Mouse (Mus musculus): ENCODE data around the gene Sdccag8. TPM values are rescaled to one million over a fixed set of nuclear protein-coding genes. Genes with fewer than 3 reads are reported as not detected.

Sdccag8 gene
- polyA plus RNA-seq, 1 experiment from 2014 or later = 19.1 TPM

- Histone ChIP-seq H3K4me2 (no peak overlapping the region), H3K4me3 (no peak overlapping the region), H3K9ac (no peak overlapping the region), H3K27me3 (peaks cover 9% of the 10 kb centered on the region), H3K4me1 (peaks cover 52% of the 10 kb centered on the region), H3K27ac (peak overlapping the region; percentile 63), H3K9me3 (no peaks in the 10 kb centered on the region), H3K36me3 (no peaks in the 10 kb centered on the region)
- 31% methylated on average over 7 of the region's 7 CpGs for WGBS
- ATAC-seq (ENCODE audit: insufficient number of reproducible peaks, insufficient read depth, low FRiP score, low TSS enrichment, low read depth) = no peak
Measured at GRCm38 (mm10) chr1:176994087-176994486, 179.6 kb downstream of the Sdccag8 start.

- Histone ChIP-seq H3K27me3 (peaks cover 9% of the 10 kb centered on the region), H3K36me3 (no peaks in the 10 kb centered on the region), H3K9ac (no peak overlapping the region), H3K4me3 (no peak overlapping the region), H3K27ac (peak overlapping the region; percentile 63), H3K4me2 (peak overlapping the region; percentile 16; the same call in 1 of the 2 replicates), H3K4me1 (peaks cover 60% of the 10 kb centered on the region), H3K9me3 (no peaks in the 10 kb centered on the region)
- peak; percentile 49 for ATAC-seq (ENCODE audit: insufficient number of reproducible peaks, insufficient read depth, low FRiP score, low TSS enrichment, low read depth)
- WGBS = 17% methylated on average over 11 of the region's 11 CpGs
Measured at GRCm38 (mm10) chr1:176994707-176995418, 180.4 kb downstream of the Sdccag8 start.

GRCm38 (mm10) chr1:176995419-176995775 lies 180.9 kb downstream of the Sdccag8 start:
- peaks cover 60% of the 10 kb centered on the region for H3K4me1 ChIP-seq
- peak overlapping the region; percentile 63 for H3K27ac ChIP-seq
- H3K4me2 ChIP-seq = no peak overlapping the region
- no peak overlapping the region for H3K9ac ChIP-seq
- ATAC-seq (ENCODE audit: insufficient number of reproducible peaks, insufficient read depth, low FRiP score, low TSS enrichment, low read depth) = no peak
- H3K36me3 ChIP-seq = no peaks in the 10 kb centered on the region
- no peaks in the 10 kb centered on the region for H3K9me3 ChIP-seq
- H3K27me3 ChIP-seq = peaks cover 9% of the 10 kb centered on the region
- H3K4me3 ChIP-seq = no peak overlapping the region
- WGBS = 82% methylated on average over 4 of the region's 4 CpGs

- WGBS = 87% methylated on average over 3 of the region's 3 CpGs
- no peak overlapping the region for H3K27ac ChIP-seq
Measured at GRCm38 (mm10) chr1:176996166-176996565, 181.7 kb downstream of the Sdccag8 start.

GRCm38 (mm10) chr1:176996630-176997201 lies 182.3 kb downstream of the Sdccag8 start:
- Histone ChIP-seq H3K27ac (peak overlapping the region; percentile 29; the same call in 1 of the 2 replicates), H3K9ac (no peak overlapping the region)
- ATAC-seq (ENCODE audit: insufficient number of reproducible peaks, insufficient read depth, low FRiP score, low TSS enrichment, low read depth) = no peak

More at GRCm38 (mm10) chr1:176996166-176996565, 181.7 kb downstream of the Sdccag8 start:
- Histone ChIP-seq H3K4me3 (no peak overlapping the region), H3K4me1 (peaks cover 66% of the 10 kb centered on the region), H3K9me3 (no peaks in the 10 kb centered on the region), H3K36me3 (no peaks in the 10 kb centered on the region), H3K4me2 (no peak overlapping the region), H3K9ac (no peak overlapping the region), H3K27me3 (peaks cover 9% of the 10 kb centered on the region)
- no peak for ATAC-seq (ENCODE audit: insufficient number of reproducible peaks, insufficient read depth, low FRiP score, low TSS enrichment, low read depth)

GRCm38 (mm10) chr1:176997254-176997653 lies 182.8 kb downstream of the Sdccag8 start:
- ATAC-seq (ENCODE audit: insufficient number of reproducible peaks, insufficient read depth, low FRiP score, low TSS enrichment, low read depth) = no peak
- Histone ChIP-seq H3K36me3 (no peaks in the 10 kb centered on the region), H3K27ac (no peak overlapping the region; the same call in 1 of the 2 replicates)

More at GRCm38 (mm10) chr1:176996630-176997201, 182.3 kb downstream of the Sdccag8 start:
- peak overlapping the region; percentile 42 for H3K4me2 ChIP-seq
- H3K36me3 ChIP-seq = no peaks in the 10 kb centered on the region
- WGBS = 27% methylated on average over 16 of the region's 16 CpGs
- H3K4me1 ChIP-seq = peaks cover 71% of the 10 kb centered on the region
- no peak overlapping the region for H3K4me3 ChIP-seq
- H3K9me3 ChIP-seq = no peaks in the 10 kb centered on the region
- peaks cover 9% of the 10 kb centered on the region for H3K27me3 ChIP-seq

GRCm38 (mm10) chr1:176997711-176998689 lies 183.5 kb downstream of the Sdccag8 start:
- H3K27ac ChIP-seq = no peak overlapping the region
- H3K9ac ChIP-seq = no peak overlapping the region
- H3K4me2 ChIP-seq = peak overlapping the region; percentile 35; the same call in 1 of the 2 replicates
- 46% methylated on average over 33 of the region's 33 CpGs for WGBS
- no peak; the same call in 1 of the 2 replicates for ATAC-seq (ENCODE audit: insufficient number of reproducible peaks, insufficient read depth, low FRiP score, low TSS enrichment, low read depth)
- H3K27me3 ChIP-seq = peaks cover 9% of the 10 kb centered on the region
- H3K4me1 ChIP-seq = peaks cover 81% of the 10 kb centered on the region
- no peaks in the 10 kb centered on the region for H3K9me3 ChIP-seq
- H3K36me3 ChIP-seq = no peaks in the 10 kb centered on the region
- H3K4me3 ChIP-seq = no peak overlapping the region; the same call in 1 of the 2 replicates

More at GRCm38 (mm10) chr1:176997254-176997653, 182.8 kb downstream of the Sdccag8 start:
- Histone ChIP-seq H3K27me3 (peaks cover 9% of the 10 kb centered on the region), H3K4me1 (peaks cover 76% of the 10 kb centered on the region), H3K4me2 (peak overlapping the region; percentile 42), H3K9me3 (no peaks in the 10 kb centered on the region), H3K4me3 (no peak overlapping the region), H3K9ac (no peak overlapping the region)
- WGBS = 44% methylated on average over 6 of the region's 6 CpGs

- peaks cover 9% of the 10 kb centered on the region for H3K27me3 ChIP-seq
- no peak overlapping the region for H3K27ac ChIP-seq
- WGBS = 14% methylated on average over 6 of the region's 6 CpGs
- no peak overlapping the region for H3K4me3 ChIP-seq
- no peak for ATAC-seq (ENCODE audit: insufficient number of reproducible peaks, insufficient read depth, low FRiP score, low TSS enrichment, low read depth)
- peaks cover 74% of the 10 kb centered on the region for H3K4me1 ChIP-seq
- no peak overlapping the region for H3K9ac ChIP-seq
- no peaks in the 10 kb centered on the region for H3K9me3 ChIP-seq
- no peaks in the 10 kb centered on the region for H3K36me3 ChIP-seq
- no peak overlapping the region for H3K4me2 ChIP-seq
Measured at GRCm38 (mm10) chr1:176999011-176999410, 184.6 kb downstream of the Sdccag8 start.

- no peak for ATAC-seq (ENCODE audit: insufficient number of reproducible peaks, insufficient read depth, low FRiP score, low TSS enrichment, low read depth)
Measured at GRCm38 (mm10) chr1:177002951-177003350, 188.5 kb downstream of the Sdccag8 start.

GRCm38 (mm10) chr1:177004041-177004741 lies 189.7 kb downstream of the Sdccag8 start:
- Histone ChIP-seq H3K27me3 (no peaks in the 10 kb centered on the region), H3K36me3 (no peaks in the 10 kb centered on the region), H3K4me1 (peaks cover 33% of the 10 kb centered on the region), H3K9me3 (no peaks in the 10 kb centered on the region), H3K4me2 (no peak overlapping the region), H3K4me3 (no peak overlapping the region), H3K9ac (no peak overlapping the region), H3K27ac (no peak overlapping the region)
- 73% methylated on average over 4 of the region's 4 CpGs for WGBS
- no peak for ATAC-seq (ENCODE audit: insufficient number of reproducible peaks, insufficient read depth, low FRiP score, low TSS enrichment, low read depth)

More at GRCm38 (mm10) chr1:177002951-177003350, 188.5 kb downstream of the Sdccag8 start:
- no peak overlapping the region for H3K4me2 ChIP-seq
- WGBS = 35% methylated on average over 6 of the region's 6 CpGs
- no peak overlapping the region for H3K4me3 ChIP-seq
- H3K27ac ChIP-seq = no peak overlapping the region
- no peaks in the 10 kb centered on the region for H3K9me3 ChIP-seq
- no peak overlapping the region for H3K9ac ChIP-seq
- peaks cover 41% of the 10 kb centered on the region for H3K4me1 ChIP-seq
- peaks cover 4% of the 10 kb centered on the region for H3K27me3 ChIP-seq
- no peaks in the 10 kb centered on the region for H3K36me3 ChIP-seq

GRCm38 (mm10) chr1:177007405-177007804 lies 192.9 kb downstream of the Sdccag8 start:
- ATAC-seq (ENCODE audit: insufficient number of reproducible peaks, insufficient read depth, low FRiP score, low TSS enrichment, low read depth) = no peak
- Histone ChIP-seq H3K27me3 (no peaks in the 10 kb centered on the region), H3K4me3 (no peak overlapping the region), H3K9ac (no peak overlapping the region), H3K4me2 (no peak overlapping the region), H3K9me3 (no peaks in the 10 kb centered on the region), H3K4me1 (peaks cover 8% of the 10 kb centered on the region), H3K36me3 (no peaks in the 10 kb centered on the region), H3K27ac (no peak overlapping the region)
- 82% methylated on average over 3 of the region's 3 CpGs for WGBS
